Mouse (Mus musculus) hindbrain, embryonic 16.5 days (tissue): ENCODE measurements around the gene Paqr4. TPM values are rescaled to one million over a fixed set of nuclear protein-coding genes. Genes with fewer than 3 reads are reported as not detected.

Experiments used
- ATAC-seq: fragments of 200-750 bp; cut with Nextera tagmentation; 2 replicates; pipeline ENCODE4 v1.8.0; 2017; ENCODE audit warnings: moderate TSS enrichment, moderate library complexity
- H3K27ac ChIP-seq: fragments of 300-500 bp; sonication (generic); 2 replicates; pipeline ENCODE4 v1.5.1; 2014; ENCODE audit warnings: low read depth, mild to moderate bottlenecking, control low read depth, low read length, moderate library complexity
- H3K27me3 ChIP-seq: fragments of 300-500 bp; sonication (generic); replicated peaks from 2 replicates; pipeline ENCODE4 v1.6.1; 2014; ENCODE audit warnings: low read length; ENCODE audit not compliant: control insufficient read depth, insufficient read depth
- H3K36me3 ChIP-seq: fragments of 300-500 bp; sonication (generic); 2 replicates; pipeline ENCODE4 v1.6.1; 2014; ENCODE audit warnings: mild to moderate bottlenecking, low read length, moderate library complexity, mixed read lengths; ENCODE audit not compliant: control insufficient read depth, insufficient read depth
- H3K4me1 ChIP-seq: fragments of 300-500 bp; sonication (generic); 2 replicates; pipeline ENCODE4 v1.6.1; 2014; ENCODE audit warnings: low read depth, low read length; ENCODE audit not compliant: control insufficient read depth, insufficient read depth
- H3K4me2 ChIP-seq: fragments of 300-500 bp; sonication (generic); 2 replicates; pipeline ENCODE4 v1.6.1; 2014; ENCODE audit warnings: mild to moderate bottlenecking, low read length, control low read depth, moderate library complexity
- H3K4me3 ChIP-seq: fragments of 300-500 bp; sonication (generic); 2 replicates; pipeline ENCODE4 v1.5.1; 2014; ENCODE audit warnings: mild to moderate bottlenecking, low read length, control low read depth, moderate library complexity
- H3K9ac ChIP-seq: fragments of 300-500 bp; sonication (generic); 2 replicates; pipeline ENCODE4 v1.6.1; 2014; ENCODE audit warnings: low read depth, mild to moderate bottlenecking, control low read depth, low read length, moderate library complexity
- H3K9me3 ChIP-seq: fragments of 300-500 bp; sonication (generic); 2 replicates; pipeline ENCODE4 v1.6.1; 2014; ENCODE audit warnings: mild to moderate bottlenecking, low read length, moderate library complexity; ENCODE audit not compliant: control insufficient read depth
- WGBS: fragments of 180-500 bp; shearing (Covaris S2); extraction: QIAGEN DNeasy Blood & Tissue Kit; methylation state at CpG from one replicate; pipeline ENCODE4 v1.1.7; 2014; 5-methylcytosine and 5-hydroxymethylcytosine counted together
- polyA plus RNA-seq: library from polyadenylated mRNA; unstranded; fragments of >200 nt; fragmentation: Nextera tagmentation; extraction: Ambion mirVana; gene quantifications from 2 replicates; pipeline ENCODE4 v1.2.1, GENCODE M21; 2015

The Paqr4 gene
- polyA plus RNA-seq, 1 experiment from 2014 or later: 84.1 TPM

- H3K9me3 ChIP-seq: 0 out of 2 replicates have a peak, but pooled peaks cover 2% of the 10 kb centered on the region
These were observed 18.1 kb upstream of the Paqr4 start for GRCm38 (mm10) chr17:23758801-23759200.

GRCm38 (mm10) chr17:23757581-23757980 is 16.9 kb upstream of the Paqr4 start:
- Histone ChIP-seq H3K27me3 (no peaks in the 10 kb centered on the region), H3K27ac (no peak overlapping the region), H3K4me2 (no peak overlapping the region), H3K9me3 (0 out of 2 replicates have a peak, but pooled peaks cover 2% of the 10 kb centered on the region), H3K4me1 (no peaks in the 10 kb centered on the region), H3K9ac (no peak overlapping the region), H3K36me3 (peaks cover 68% of the 10 kb centered on the region), H3K4me3 (no peak overlapping the region)
- ATAC-seq: no peak
- WGBS: 96% methylated on average over 9 of the region's 9 CpGs

More at GRCm38 (mm10) chr17:23758801-23759200, 18.1 kb upstream of the Paqr4 start:
- Histone ChIP-seq H3K36me3 (peaks cover 58% of the 10 kb centered on the region), H3K27ac (no peak overlapping the region), H3K9ac (no peak overlapping the region), H3K27me3 (no peaks in the 10 kb centered on the region), H3K4me3 (no peak overlapping the region), H3K4me1 (no peaks in the 10 kb centered on the region), H3K4me2 (no peak overlapping the region)
- 69% methylated on average over 8 of the region's 8 CpGs for WGBS
- ATAC-seq: no peak

GRCm38 (mm10) chr17:23755689-23756088 is 15.0 kb upstream of the Paqr4 start:
- no peak overlapping the region for H3K4me3 ChIP-seq
- ATAC-seq: no peak
- WGBS: 95% methylated on average over 13 of the region's 13 CpGs

GRCm38 (mm10) chr17:23749400-23750191 is 8.9 kb upstream of the Paqr4 start:
- H3K4me2 ChIP-seq: no peak overlapping the region; the same call in 1 of the 2 replicates
- H3K4me1 ChIP-seq: peaks cover 11% of the 10 kb centered on the region
- ATAC-seq: no peak
- H3K27ac ChIP-seq: no peak overlapping the region
- no peaks in the 10 kb centered on the region for H3K9me3 ChIP-seq
- no peak overlapping the region for H3K9ac ChIP-seq
- 81% methylated on average over 11 of the region's 11 CpGs for WGBS
- peaks cover 13% of the 10 kb centered on the region for H3K27me3 ChIP-seq
- peaks cover 30% of the 10 kb centered on the region for H3K36me3 ChIP-seq
- no peak overlapping the region for H3K4me3 ChIP-seq

More at GRCm38 (mm10) chr17:23755689-23756088, 15.0 kb upstream of the Paqr4 start:
- H3K9ac ChIP-seq: no peak overlapping the region
- H3K4me2 ChIP-seq: no peak overlapping the region
- no peaks in the 10 kb centered on the region for H3K4me1 ChIP-seq
- no peak overlapping the region for H3K27ac ChIP-seq
- 0 out of 2 replicates have a peak, but pooled peaks cover 2% of the 10 kb centered on the region for H3K9me3 ChIP-seq
- H3K36me3 ChIP-seq: peaks cover 64% of the 10 kb centered on the region
- no peaks in the 10 kb centered on the region for H3K27me3 ChIP-seq

- ATAC-seq: no peak
- Histone ChIP-seq H3K27ac (no peak overlapping the region), H3K4me3 (no peak overlapping the region), H3K9me3 (no peaks in the 10 kb centered on the region), H3K36me3 (peaks cover 23% of the 10 kb centered on the region), H3K27me3 (peaks cover 21% of the 10 kb centered on the region), H3K4me2 (peak overlapping the region; percentile 15), H3K4me1 (peaks cover 11% of the 10 kb centered on the region), H3K9ac (no peak overlapping the region)
- 41% methylated on average over 10 of the region's 10 CpGs for WGBS
These were observed 8.1 kb upstream of the Paqr4 start for GRCm38 (mm10) chr17:23748631-23749391.

- no peak for ATAC-seq
- peaks cover 17% of the 10 kb centered on the region for H3K36me3 ChIP-seq
- WGBS: 36% methylated on average over 6 of the region's 6 CpGs
- H3K27ac ChIP-seq: no peak overlapping the region
- H3K9ac ChIP-seq: no peak overlapping the region
- peaks cover 29% of the 10 kb centered on the region for H3K27me3 ChIP-seq
- no peak overlapping the region for H3K4me2 ChIP-seq
- H3K4me3 ChIP-seq: no peak overlapping the region
- H3K4me1 ChIP-seq: peaks cover 11% of the 10 kb centered on the region
- no peaks in the 10 kb centered on the region for H3K9me3 ChIP-seq
These were observed 7.4 kb upstream of the Paqr4 start for GRCm38 (mm10) chr17:23748026-23748425.

- Histone ChIP-seq H3K9ac (no peak overlapping the region), H3K4me2 (no peak overlapping the region), H3K4me3 (no peak overlapping the region), H3K36me3 (peaks cover 12% of the 10 kb centered on the region), H3K27me3 (peaks cover 34% of the 10 kb centered on the region), H3K9me3 (no peaks in the 10 kb centered on the region), H3K4me1 (peaks cover 11% of the 10 kb centered on the region), H3K27ac (no peak overlapping the region)
- no peak for ATAC-seq
- 87% methylated on average over 3 of the region's 3 CpGs for WGBS
These were observed 6.8 kb upstream of the Paqr4 start for GRCm38 (mm10) chr17:23747471-23747870.

- peaks cover 5% of the 10 kb centered on the region; the same call in 1 of the 2 replicates for H3K36me3 ChIP-seq
- peaks cover 41% of the 10 kb centered on the region for H3K27me3 ChIP-seq
- no peak overlapping the region for H3K4me3 ChIP-seq
- peaks cover 14% of the 10 kb centered on the region for H3K4me1 ChIP-seq
- 90% methylated on average over 3 of the region's 3 CpGs for WGBS
- no peak overlapping the region for H3K4me2 ChIP-seq
- H3K9ac ChIP-seq: no peak overlapping the region
- no peak for ATAC-seq
- no peaks in the 10 kb centered on the region for H3K9me3 ChIP-seq
- H3K27ac ChIP-seq: no peak overlapping the region
These were observed 6.1 kb upstream of the Paqr4 start for GRCm38 (mm10) chr17:23746767-23747166.

- Histone ChIP-seq H3K4me2 (peak overlapping the region; percentile 90), H3K9ac (peak overlapping the region; percentile 72; the same call in 1 of the 2 replicates), H3K4me1 (peaks cover 14% of the 10 kb centered on the region), H3K4me3 (peak overlapping the region; percentile 47), H3K27me3 (peaks cover 46% of the 10 kb centered on the region), H3K27ac (no peak overlapping the region), H3K36me3 (0 out of 2 replicates have a peak, but pooled peaks cover 2% of the 10 kb centered on the region), H3K9me3 (no peaks in the 10 kb centered on the region)
- no peak for ATAC-seq
- 5% methylated on average over 12 of the region's 12 CpGs for WGBS
These were observed 5.6 kb upstream of the Paqr4 start for GRCm38 (mm10) chr17:23746311-23746710.
